ENCODE assay signal across 15 mouse cellular contexts in genomic region chr17:47260976-47261375, GRCm38 (mm10).
"Had no signal": no experiment of that assay in that cellular context is flagged by ENCODE, and none has a peak within 500 bp of the region (broad histone marks: within the 10 kb centered on the region; RNA-seq: fewer than 3 reads in every experiment).

No protein-coding gene starts in this region.

- H3K4me3 ChIP-seq: limb, embryonic 13.5 days; midbrain, embryonic 12.5 days had no signal

- H3K27ac ChIP-seq: limb, embryonic 13.5 days; liver, embryonic 14.5 days; midbrain, embryonic 12.5 days; stomach, postnatal 0 days had no signal

- ATAC-seq: midbrain, embryonic 16.5 days had no signal

- DNase-seq: kidney, adult 8-10 months; kidney, postnatal 25 days; layer of hippocampus, adult 9-11 months; left cerebral cortex, postnatal 4 days; lung, embryonic 14.5 days; lung, postnatal 10 days; lung, postnatal 4 days; right cerebral cortex, adult 18-20 months; right cerebral cortex, postnatal 25 days; thymus, postnatal 4 days had no signal

- H3K27me3 ChIP-seq: limb, embryonic 13.5 days; midbrain, embryonic 12.5 days had no signal

- H3K4me1 ChIP-seq: limb, embryonic 13.5 days; midbrain, embryonic 12.5 days had no signal
